Mouse (Mus musculus): ENCODE results near the gene Zswim7.
"Not testable (repeated sequence)": the region's sequence is repeated elsewhere in the genome, so short reads cannot be mapped to it uniquely, and the experiment has no call there.

The Zswim7 gene

GRCm38 (mm10) chr11:62280675-62281600 lies at the start of gene Zswim7, which contains the start of gene Ttc19:
Gene Zswim7 (minus strand): TSS chr11:62281375.
Gene Ttc19 (plus strand): TSS chr11:62281473.
- peak; percentile 91 for DNase-seq

- no peak for DNase-seq
Measured at GRCm38 (mm10) chr11:62323659-62324058, 42.5 kb upstream of the Zswim7 start.

- no peak for DNase-seq
Measured at GRCm38 (mm10) chr11:62320097-62320496, 38.9 kb upstream of the Zswim7 start.

- peak; percentile 90 for DNase-seq
Measured at GRCm38 (mm10) chr11:62317746-62318145, 36.6 kb upstream of the Zswim7 start.

GRCm38 (mm10) chr11:62314984-62315383 lies 33.8 kb upstream of the Zswim7 start:
- no peak for DNase-seq

GRCm38 (mm10) chr11:62309296-62309695 lies 28.1 kb upstream of the Zswim7 start:
- no peak for DNase-seq

GRCm38 (mm10) chr11:62305866-62306265 lies 24.7 kb upstream of the Zswim7 start:
- no peak for DNase-seq

- no peak for DNase-seq
Measured at GRCm38 (mm10) chr11:62298883-62299282, 17.7 kb upstream of the Zswim7 start.

- DNase-seq = no peak
Measured at GRCm38 (mm10) chr11:62294121-62294520, 12.9 kb upstream of the Zswim7 start.

- DNase-seq = no peak
Measured at GRCm38 (mm10) chr11:62287700-62288099, 6.5 kb upstream of the Zswim7 start.

GRCm38 (mm10) chr11:62285020-62285419 lies 3.8 kb upstream of the Zswim7 start:
- no peak for DNase-seq

- DNase-seq = not testable (repeated sequence)
Measured at GRCm38 (mm10) chr11:62284020-62284419, 2.8 kb upstream of the Zswim7 start.

- no peak for DNase-seq
Measured at GRCm38 (mm10) chr11:62281601-62281997, 424 bp upstream of the Zswim7 start.

GRCm38 (mm10) chr11:62278027-62278426 lies 3.1 kb downstream of the Zswim7 start:
- DNase-seq = peak; percentile 28

GRCm38 (mm10) chr11:62277086-62277485 lies 4.1 kb downstream of the Zswim7 start:
- DNase-seq = no peak

GRCm38 (mm10) chr11:62270851-62271250 lies 10.3 kb downstream of the Zswim7 start:
- DNase-seq = no peak

- DNase-seq = no peak
Measured at GRCm38 (mm10) chr11:62269097-62269496, 12.1 kb downstream of the Zswim7 start.

- no peak for DNase-seq
Measured at GRCm38 (mm10) chr11:62268381-62268780, 12.8 kb downstream of the Zswim7 start.

- DNase-seq = no peak
Measured at GRCm38 (mm10) chr11:62266466-62267214, 14.5 kb downstream of the Zswim7 start.

GRCm38 (mm10) chr11:62265642-62266041 lies 15.5 kb downstream of the Zswim7 start:
- DNase-seq = no peak

GRCm38 (mm10) chr11:62264018-62264417 lies 17.2 kb downstream of the Zswim7 start:
- DNase-seq = no peak

- no peak for DNase-seq
Measured at GRCm38 (mm10) chr11:62263599-62263998, 17.6 kb downstream of the Zswim7 start.

GRCm38 (mm10) chr11:62259214-62259613 lies 22.0 kb downstream of the Zswim7 start:
- DNase-seq = no peak

GRCm38 (mm10) chr11:62253380-62253779 lies 27.8 kb downstream of the Zswim7 start:
- no peak for DNase-seq

All from layer of hippocampus, adult 9-11 months (tissue).